Comparison of ENCODE assay signal across 1 mouse cellular context in genomic region chr3:84169393-84170005, GRCm38 (mm10).
TF ChIP-seq lines count a peak whose summit lies in the region.

No protein-coding gene starts in this region.

TF ChIP-seq in myocyte, 11 proteins besides CTCF, POLR2A, EP300 and RAD21 (continued from another document):
- no peak for TF ChIP-seq MYOD1 (IDR thresholded peaks at IDR 0.05; ENCODE audit: control insufficient read depth in 1 of 3, insufficient read length in 2 of 3, low read depth in 2 of 3)
TF ChIP-seq in myocyte: peak in this region for 0.
